Mouse (Mus musculus): Measurements from ENCODE around the gene Stam2. TPM values are rescaled to one million over a fixed set of nuclear protein-coding genes. Genes with fewer than 3 reads are reported as not detected.

Stam2 gene
- polyA plus RNA-seq (2012; rRNA removed) = 4.0 TPM in 2 replicates

DNA sequence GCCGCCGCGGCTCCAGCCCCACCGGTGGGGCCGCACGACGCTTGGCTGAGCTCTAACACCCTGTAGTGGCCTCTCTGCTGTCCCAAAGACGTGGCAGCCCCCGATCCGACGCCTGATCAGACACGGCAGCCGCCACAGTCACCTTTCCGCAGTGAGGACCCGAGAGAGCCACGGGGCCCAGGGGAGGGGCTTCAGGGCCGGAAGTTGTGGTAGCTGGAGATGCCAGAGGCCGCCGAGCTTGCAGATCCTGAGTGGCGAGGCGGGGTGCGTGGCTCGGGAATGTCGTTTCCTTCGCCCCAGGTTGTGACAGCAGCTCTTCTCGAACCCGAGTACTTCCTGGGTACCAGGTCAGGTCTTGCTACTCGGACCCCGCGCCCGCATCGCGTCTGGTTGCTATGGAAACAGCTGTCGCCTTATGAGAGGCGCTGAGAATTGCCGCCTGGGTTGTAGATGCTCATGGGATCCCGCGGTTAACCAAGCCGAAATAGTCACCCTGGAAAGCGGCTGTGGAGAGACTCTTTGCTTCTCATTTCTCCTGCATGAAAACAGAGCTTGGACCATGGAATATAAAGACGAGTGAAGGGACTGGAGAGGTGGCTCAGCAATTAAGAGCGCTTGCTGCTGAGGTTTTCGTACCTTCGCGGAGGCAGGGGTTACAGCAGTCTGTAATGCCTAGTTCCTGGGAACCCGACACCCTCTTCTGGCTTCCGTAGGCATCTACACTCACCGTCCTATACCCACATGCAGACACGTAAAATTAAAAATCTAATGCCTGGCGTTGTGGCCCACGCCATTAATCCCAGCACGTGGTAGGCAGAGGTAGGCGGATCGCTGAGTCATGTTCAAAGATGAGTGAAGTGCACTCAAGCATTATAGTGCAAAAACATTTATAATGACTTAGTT lies at the start of gene Stam2:
TSS of gene Stam2 (minus strand) at position 26 of the 903 bp plus-strand sequence.

DNA sequence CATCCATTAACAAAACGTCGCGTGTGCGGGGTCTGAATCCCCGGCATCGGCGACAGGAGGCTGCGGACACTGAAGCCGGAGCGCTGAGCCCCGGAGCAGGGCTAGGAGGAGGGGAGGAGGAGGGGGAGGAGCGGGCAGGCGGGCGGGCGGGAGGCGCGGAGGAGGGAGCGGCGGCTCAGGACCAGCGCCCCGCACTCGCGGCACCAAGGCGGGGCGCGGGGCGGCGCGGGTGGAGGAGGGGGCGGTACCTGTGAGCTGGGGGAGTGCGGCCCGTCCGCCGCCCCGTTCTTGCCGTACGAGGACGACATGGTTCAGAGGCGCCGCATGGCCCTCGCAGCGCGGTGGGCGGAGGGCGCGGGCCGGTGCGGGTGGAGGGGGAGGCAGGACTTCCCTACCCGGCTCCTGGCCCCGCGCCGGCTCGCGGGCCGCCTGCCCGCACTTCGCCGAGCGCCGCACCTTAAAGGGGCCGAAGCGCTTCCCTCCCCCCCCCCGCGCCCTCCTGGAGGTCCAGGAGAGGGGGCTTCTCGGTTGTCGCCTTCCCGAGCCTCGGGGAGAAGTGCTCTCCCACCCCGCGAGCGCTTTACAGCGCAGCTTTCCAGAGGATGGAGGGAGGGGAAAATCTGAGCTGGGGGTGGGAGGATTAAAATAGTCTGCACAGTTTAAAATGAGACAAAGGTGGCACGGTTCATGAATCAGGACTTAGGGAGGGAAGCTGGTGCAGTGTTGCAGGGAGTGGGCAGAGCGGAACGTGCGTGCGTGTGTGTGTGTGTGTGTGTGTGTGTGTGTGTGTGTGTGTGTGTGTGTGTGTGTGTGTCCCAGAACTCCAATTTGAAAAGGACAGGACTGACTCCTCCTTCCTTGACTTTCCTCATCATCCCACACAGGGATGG lies 65.8 kb downstream of the Stam2 start, which contains the start of gene Cacnb4:
TSS of gene Cacnb4 (minus strand) at position 809 of the 890 bp plus-strand sequence.

Other genes with a start within 250 kb of the Stam2 start
- gene Cacnb4, start 65.5 kb downstream of the Stam2 start, polyA plus RNA-seq (2012; rRNA removed) = 0.05 TPM in 2 replicates
- 1.9 and 2.7 TPM in 2 replicates for gene Fmnl2, start 115.6 kb upstream of the Stam2 start, polyA plus RNA-seq (2012; rRNA removed)